Mouse (Mus musculus) bone marrow macrophage, adult 2 months (primary cell): ENCODE results near the gene Pkn3.

Experiments used
- CTCF ChIP-seq: IDR thresholded peaks from 2 replicates; pipeline ENCODE4 v1.5.1; 2012; ENCODE audit warnings: low read depth, mild to moderate bottlenecking, low read length, moderate library complexity
- POLR2A ChIP-seq: IDR thresholded peaks from 2 replicates; pipeline ENCODE4 v1.6.1; 2012; ENCODE audit warnings: mild to moderate bottlenecking, low read depth, low read length, borderline replicate concordance

- TF ChIP-seq CTCF (no peak), POLR2A (peak; percentile 9; the same call in 1 of the 2 replicates)
These were observed 15.0 kb upstream of the Pkn3 start for GRCm38 (mm10) chr2:30062249-30063093.
